Mouse (Mus musculus) left cerebral cortex, postnatal 4 days (tissue): Measurements from ENCODE around the gene Fcmr. TPM values are rescaled to one million over a fixed set of nuclear protein-coding genes. Genes with fewer than 3 reads are reported as not detected.

Source experiments
- total RNA-seq, 2 experiments: library from RNA; stranded (reverse); gene quantifications; 2 replicates each; pipeline ENCODE4 v1.2.3; 2021

Fcmr gene
- total RNA-seq, 2 experiments from 2014 or later: 1.1 TPM; not detected in 1

Other genes starting within 250 kb of the Fcmr start
- gene Zp3r, start 236.0 kb upstream of the Fcmr start, total RNA-seq: not detected
- gene C4bp, start 204.0 kb upstream of the Fcmr start, total RNA-seq: not detected
- not detected for gene Gm29427, start 149.9 kb upstream of the Fcmr start, total RNA-seq
- 10 to 100 TPM; 11.1 to 12.0 TPM for gene Yod1, start 148.3 kb upstream of the Fcmr start, total RNA-seq
- gene Pfkfb2, start 136.4 kb upstream of the Fcmr start, total RNA-seq: 10 to 100 TPM; 52.4 to 53.6 TPM
- gene AA986860, start 133.7 kb upstream of the Fcmr start, total RNA-seq: under 1 TPM; 0.30 to 0.38 TPM
- gene Fcamr, start 64.8 kb upstream of the Fcmr start, total RNA-seq: not detected
- gene Pigr, start 39.0 kb upstream of the Fcmr start, total RNA-seq: not detected
- not detected for gene Il24, start 21.8 kb downstream of the Fcmr start, total RNA-seq
- not detected for gene Il20, start 45.8 kb downstream of the Fcmr start, total RNA-seq
- gene Il19, start 74.4 kb downstream of the Fcmr start, total RNA-seq: not detected
- under 1 TPM in 1 of 2 experiments, not detected in 1; 0.26 TPM for gene Il10, start 154.2 kb downstream of the Fcmr start, total RNA-seq
- 10 to 100 TPM; 32.1 to 35.4 TPM for gene Mapkapk2, start 232.2 kb downstream of the Fcmr start, total RNA-seq